Mouse (Mus musculus) bone marrow macrophage, adult 2 months (primary cell): Measurements from ENCODE around the gene Cers2.

ENCODE experiments used
- CTCF ChIP-seq: IDR thresholded peaks from 2 replicates; pipeline ENCODE4 v1.5.1; 2012; ENCODE audit warnings: low read depth, mild to moderate bottlenecking, low read length, moderate library complexity
- POLR2A ChIP-seq: IDR thresholded peaks from 2 replicates; pipeline ENCODE4 v1.6.1; 2012; ENCODE audit warnings: mild to moderate bottlenecking, low read depth, low read length, borderline replicate concordance

DNA sequence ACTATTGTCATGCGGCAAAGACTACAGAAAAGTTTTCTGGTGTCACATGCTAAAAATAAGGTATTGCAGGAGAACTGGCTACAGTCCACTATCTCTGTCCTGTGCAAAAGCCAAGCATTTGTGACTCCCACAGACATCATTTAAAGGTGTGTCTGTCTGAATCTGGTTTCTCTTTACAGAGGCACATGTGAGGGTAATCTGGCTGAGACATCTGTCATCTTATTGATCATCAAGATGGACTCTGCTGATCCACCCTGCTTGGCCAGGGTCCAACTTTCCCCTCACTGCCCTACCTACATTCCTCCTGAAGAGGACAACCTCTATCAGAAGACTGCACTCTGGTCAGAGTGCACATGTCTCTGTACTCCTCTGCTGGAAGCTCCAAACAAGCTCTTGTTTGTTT lies 37.4 kb upstream of the Cers2 start:
- TF ChIP-seq CTCF (no peak), POLR2A (no peak)
